Mouse (Mus musculus) heart, embryonic 10.5 days (tissue): ENCODE results near the gene Nphp1. TPM values are rescaled to one million over a fixed set of nuclear protein-coding genes. Genes with fewer than 3 reads are reported as not detected.

Experiments used
- DNase-seq: peaks from one replicate; pipeline ENCODE4 v3.0.0-alpha.2; 2017; ENCODE audit warnings: low spot score
- H3K27ac ChIP-seq: fragments of 300-500 bp; sonication (generic); 2 replicates; pipeline ENCODE4 v1.5.1; 2016; ENCODE audit warnings: mild to moderate bottlenecking
- H3K27me3 ChIP-seq: fragments of 300-500 bp; sonication (generic); 2 replicates; pipeline ENCODE4 v1.6.1; 2016; ENCODE audit warnings: mild to moderate bottlenecking; ENCODE audit not compliant: poor library complexity, insufficient read depth, severe bottlenecking
- H3K36me3 ChIP-seq: fragments of 300-500 bp; sonication (generic); 2 replicates; pipeline ENCODE4 v1.6.1; 2016; ENCODE audit warnings: mild to moderate bottlenecking, moderate library complexity
- H3K4me1 ChIP-seq: fragments of 300-500 bp; sonication (generic); 2 replicates; pipeline ENCODE4 v1.6.1; 2016; ENCODE audit warnings: mild to moderate bottlenecking
- H3K4me3 ChIP-seq: fragments of 300-500 bp; sonication (generic); 2 replicates; pipeline ENCODE4 v1.5.1; 2016; ENCODE audit warnings: mild to moderate bottlenecking, moderate library complexity
- H3K9me3 ChIP-seq: fragments of 300-500 bp; sonication (generic); 2 replicates; pipeline ENCODE4 v1.6.1; 2016; ENCODE audit warnings: mild to moderate bottlenecking, moderate library complexity
- WGBS: fragments of 180-500 bp; shearing (Covaris S2); methylation state at CpG from one replicate; pipeline ENCODE4 v1.1.7; 2016; 5-methylcytosine and 5-hydroxymethylcytosine counted together
- polyA plus RNA-seq: library from polyadenylated mRNA; unstranded; fragments of >200 nt; fragmentation: Nextera tagmentation; extraction: Ambion mirVana; gene quantifications from 2 replicates; pipeline ENCODE4 v1.2.1, GENCODE M21; 2016

Gene Nphp1
- polyA plus RNA-seq, 1 experiment from 2014 or later: 20.5 TPM

DNA sequence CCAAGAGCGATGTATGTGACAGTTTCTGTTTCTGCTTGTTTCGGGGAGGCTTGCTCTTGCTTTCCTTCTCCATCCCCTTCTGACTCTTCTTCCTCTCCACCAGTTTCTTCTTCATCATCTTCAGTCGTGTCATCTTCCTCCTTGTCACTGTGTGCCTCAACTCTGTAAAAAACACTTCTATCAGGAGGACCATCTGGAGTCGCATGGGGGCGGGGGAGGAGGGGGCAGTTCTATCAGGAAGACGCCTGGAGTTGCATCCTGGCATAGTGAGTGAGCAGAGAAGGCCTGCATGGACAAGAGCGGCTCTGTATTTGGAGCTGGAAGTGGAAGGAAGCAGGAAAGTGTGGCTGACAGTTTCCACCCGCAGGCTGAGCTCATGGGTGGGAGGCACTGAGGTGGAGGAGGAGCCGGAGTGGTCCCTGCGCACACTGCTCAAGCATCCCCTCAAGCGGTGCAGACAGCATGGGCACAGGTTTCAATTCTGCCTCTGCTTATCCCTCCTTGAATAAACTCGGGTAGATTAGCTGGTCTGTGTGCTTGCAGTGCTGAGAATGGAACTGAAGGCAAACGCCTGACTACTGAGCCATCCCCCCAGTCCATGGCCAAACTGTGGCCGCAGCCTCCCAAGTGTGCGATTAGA, 14.6 kb downstream of the Nphp1 start:
- Histone ChIP-seq H3K27ac (peak overlapping the region; percentile 30; the same call in 1 of the 2 replicates), H3K9me3 (no peaks in the 10 kb centered on the region), H3K36me3 (peaks cover 23% of the 10 kb centered on the region), H3K27me3 (no peaks in the 10 kb centered on the region), H3K4me1 (peaks cover 5% of the 10 kb centered on the region), H3K4me3 (no peak overlapping the region)
- 47% methylated on average over 15 of the region's 15 CpGs for WGBS
- DNase-seq: no peak

DNA sequence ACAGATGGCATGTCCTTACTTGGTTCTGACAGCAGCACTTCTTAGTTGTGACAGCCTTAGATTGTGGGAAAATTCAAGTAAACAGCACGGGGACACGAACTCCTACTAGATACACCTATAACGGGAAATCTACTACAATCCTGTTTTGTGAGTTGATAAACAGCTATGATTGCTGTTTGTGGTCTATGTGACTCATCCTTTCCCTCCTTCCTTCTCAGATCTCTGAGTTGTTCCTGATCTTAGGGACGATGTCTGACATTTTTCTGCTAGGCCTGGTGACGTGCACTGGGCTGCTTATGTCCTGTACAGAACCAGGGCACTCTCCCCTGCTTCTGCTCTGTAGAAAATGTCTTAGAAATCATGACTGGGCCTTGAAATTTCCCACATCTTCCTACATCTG, 27.1 kb downstream of the Nphp1 start:
- peaks cover 13% of the 10 kb centered on the region; the same call in 1 of the 2 replicates for H3K36me3 ChIP-seq
- no peaks in the 10 kb centered on the region for H3K9me3 ChIP-seq
- DNase-seq: no peak
- H3K27ac ChIP-seq: no peak overlapping the region
- peaks cover 25% of the 10 kb centered on the region; the same call in 1 of the 2 replicates for H3K4me1 ChIP-seq
- H3K27me3 ChIP-seq: no peaks in the 10 kb centered on the region
- 62% methylated on average over 5 of the region's 5 CpGs for WGBS
- no peak overlapping the region for H3K4me3 ChIP-seq

DNA sequence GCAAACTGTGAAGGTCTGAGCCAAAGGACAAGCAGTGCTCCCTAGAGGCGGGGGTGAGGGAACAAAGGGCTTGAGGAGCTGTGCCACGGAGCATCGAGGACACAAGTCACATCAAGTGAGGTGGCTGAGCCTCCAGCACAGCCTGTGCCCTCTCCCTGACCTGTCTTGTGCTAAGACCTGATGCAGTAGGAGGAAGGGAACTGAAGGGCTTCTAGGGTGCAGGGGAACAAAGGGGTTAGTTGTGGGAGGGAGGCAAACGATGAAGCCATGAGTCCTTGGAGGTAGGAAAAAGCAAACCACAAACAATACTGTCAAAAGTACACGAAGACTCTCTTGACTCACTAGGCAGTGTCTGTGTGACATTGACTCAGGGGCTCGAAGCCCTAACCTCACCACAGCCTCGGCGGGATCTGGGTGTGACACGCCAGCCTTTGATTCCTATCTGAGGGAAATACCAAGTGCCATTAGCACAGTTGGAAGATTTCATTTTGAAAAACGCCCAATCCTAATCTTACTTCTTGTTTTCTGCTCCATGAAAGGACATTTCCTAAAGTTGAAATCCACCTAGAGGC, 28.2 kb downstream of the Nphp1 start:
- DNase-seq: no peak
- Histone ChIP-seq H3K4me1 (peaks cover 25% of the 10 kb centered on the region; the same call in 1 of the 2 replicates), H3K27me3 (no peaks in the 10 kb centered on the region), H3K9me3 (no peaks in the 10 kb centered on the region), H3K36me3 (peaks cover 17% of the 10 kb centered on the region), H3K4me3 (no peak overlapping the region), H3K27ac (no peak overlapping the region)
- WGBS: 64% methylated on average over 10 of the region's 10 CpGs

- H3K4me3 ChIP-seq: no peak overlapping the region
- no peaks in the 10 kb centered on the region for H3K27me3 ChIP-seq
- H3K4me1 ChIP-seq: peaks cover 25% of the 10 kb centered on the region; the same call in 1 of the 2 replicates
- H3K27ac ChIP-seq: no peak overlapping the region
- 85% methylated on average over 6 of the region's 6 CpGs for WGBS
- DNase-seq: no peak
- peaks cover 13% of the 10 kb centered on the region for H3K36me3 ChIP-seq
- H3K9me3 ChIP-seq: no peaks in the 10 kb centered on the region
These were observed 28.7 kb downstream of the Nphp1 start for GRCm38 (mm10) chr2:127760014-127760413.

DNA sequence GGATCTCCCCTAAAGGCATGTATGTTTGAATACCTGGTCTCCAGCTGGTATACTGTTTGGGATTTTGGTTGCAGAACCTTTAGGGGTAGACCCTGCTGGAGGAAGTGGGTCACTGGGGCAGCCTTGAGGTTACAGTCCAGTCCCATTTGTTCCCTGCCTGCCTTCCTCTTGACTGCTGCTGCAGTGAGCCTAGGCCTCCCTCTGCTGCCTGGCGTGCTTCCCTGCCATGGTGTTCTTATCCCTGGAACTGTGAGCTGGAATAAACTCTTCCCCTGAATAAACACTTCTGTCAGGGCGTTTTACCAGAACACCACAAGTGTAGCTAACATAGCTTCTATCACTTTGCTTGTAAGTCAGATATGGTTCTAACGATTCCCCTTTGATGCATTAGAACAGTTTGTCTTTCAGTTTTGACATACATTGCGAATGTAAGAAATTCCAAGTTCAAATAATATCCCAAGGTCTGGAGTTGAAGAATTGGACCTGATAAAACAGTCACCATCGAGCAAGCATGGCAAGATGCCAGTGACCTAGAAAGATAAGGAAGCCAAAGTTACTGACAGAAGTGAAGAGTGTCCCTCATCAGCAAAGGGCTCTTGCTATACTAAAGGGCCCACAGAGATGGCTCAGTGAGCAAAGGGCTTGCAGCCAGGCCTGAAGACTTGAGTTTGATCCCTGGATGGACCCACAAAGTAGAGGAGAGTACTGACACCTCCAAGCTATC, 29.4 kb downstream of the Nphp1 start:
- no peak overlapping the region for H3K27ac ChIP-seq
- no peak for DNase-seq
- H3K36me3 ChIP-seq: peaks cover 13% of the 10 kb centered on the region
- 55% methylated on average over 5 of the region's 5 CpGs for WGBS
- H3K9me3 ChIP-seq: no peaks in the 10 kb centered on the region
- peaks cover 26% of the 10 kb centered on the region for H3K4me1 ChIP-seq
- no peak overlapping the region for H3K4me3 ChIP-seq
- H3K27me3 ChIP-seq: no peaks in the 10 kb centered on the region

GRCm38 (mm10) chr2:127757171-127757570, 31.5 kb downstream of the Nphp1 start:
- H3K9me3 ChIP-seq: no peaks in the 10 kb centered on the region
- no peaks in the 10 kb centered on the region for H3K27me3 ChIP-seq
- peaks cover 7% of the 10 kb centered on the region; the same call in 1 of the 2 replicates for H3K36me3 ChIP-seq
- no peak overlapping the region for H3K4me3 ChIP-seq
- H3K4me1 ChIP-seq: peaks cover 29% of the 10 kb centered on the region
- DNase-seq: no peak
- H3K27ac ChIP-seq: no peak overlapping the region
- WGBS: 26% methylated on average over 8 of the region's 8 CpGs

DNA sequence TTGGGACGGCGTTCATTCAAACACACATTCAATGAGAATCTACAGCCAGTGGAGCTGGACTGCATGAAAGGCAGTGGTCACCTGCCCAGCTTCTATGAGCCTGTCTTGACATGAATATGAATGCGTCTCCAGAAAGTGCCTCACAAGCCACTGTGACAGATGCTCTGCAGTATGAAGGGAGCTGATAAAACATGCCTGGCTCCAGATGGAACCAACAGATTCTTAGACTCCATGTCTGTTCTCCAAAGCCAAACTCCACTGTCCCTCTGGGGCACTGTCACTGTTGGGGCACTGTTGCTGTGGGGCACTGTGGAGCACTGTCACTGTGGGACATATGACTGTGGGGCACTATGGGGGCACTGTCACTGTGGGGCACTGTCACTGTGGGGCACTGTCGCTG, 34.6 kb downstream of the Nphp1 start:
- Histone ChIP-seq H3K27me3 (no peaks in the 10 kb centered on the region), H3K4me1 (peaks cover 16% of the 10 kb centered on the region), H3K9me3 (no peaks in the 10 kb centered on the region), H3K27ac (no peak overlapping the region), H3K36me3 (peaks cover 4% of the 10 kb centered on the region; the same call in 1 of the 2 replicates), H3K4me3 (no peak overlapping the region)
- 89% methylated on average over 4 of the region's 4 CpGs for WGBS
- DNase-seq: no peak

- no peaks in the 10 kb centered on the region for H3K9me3 ChIP-seq
- H3K4me1 ChIP-seq: peaks cover 4% of the 10 kb centered on the region; the same call in 1 of the 2 replicates
- no peaks in the 10 kb centered on the region for H3K27me3 ChIP-seq
- H3K4me3 ChIP-seq: no peak overlapping the region
- WGBS: 63% methylated on average over 11 of the region's 11 CpGs
- H3K36me3 ChIP-seq: peaks cover 4% of the 10 kb centered on the region; the same call in 1 of the 2 replicates
- DNase-seq: no peak
- no peak overlapping the region for H3K27ac ChIP-seq
These were observed 36.7 kb downstream of the Nphp1 start for GRCm38 (mm10) chr2:127751849-127752610.

GRCm38 (mm10) chr2:127749376-127749775, 39.3 kb downstream of the Nphp1 start:
- Histone ChIP-seq H3K4me1 (peaks cover 5% of the 10 kb centered on the region; the same call in 1 of the 2 replicates), H3K27me3 (no peaks in the 10 kb centered on the region)
- WGBS: 77% methylated on average over 1 of the region's 1 CpGs

DNA sequence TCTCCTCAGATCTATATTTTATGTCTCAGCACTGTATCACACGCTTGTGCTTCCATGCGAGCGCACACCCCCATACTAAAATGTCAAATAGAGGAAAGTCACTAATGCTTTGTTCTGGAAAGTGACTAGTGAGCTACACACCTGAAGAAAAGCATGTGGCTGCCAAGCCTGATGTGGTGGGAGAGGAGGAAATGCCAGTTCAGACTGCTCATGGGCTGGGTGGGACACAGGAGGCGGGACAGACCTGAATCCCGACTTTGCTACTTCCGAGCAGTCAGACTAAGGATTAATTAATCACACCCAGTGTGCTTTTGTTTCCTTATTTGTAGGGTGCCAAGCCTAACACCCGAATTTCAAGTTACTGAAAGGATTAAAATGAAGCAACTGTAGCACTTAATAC, 40.4 kb downstream of the Nphp1 start:
- 74% methylated on average over 7 of the region's 7 CpGs for WGBS
- no peaks in the 10 kb centered on the region for H3K9me3 ChIP-seq
- H3K27me3 ChIP-seq: no peaks in the 10 kb centered on the region
- DNase-seq: no peak
- no peak overlapping the region for H3K27ac ChIP-seq
- no peaks in the 10 kb centered on the region for H3K36me3 ChIP-seq
- 0 out of 2 replicates have a peak, but pooled peaks cover 6% of the 10 kb centered on the region for H3K4me1 ChIP-seq
- H3K4me3 ChIP-seq: no peak overlapping the region

More at GRCm38 (mm10) chr2:127749376-127749775, 39.3 kb downstream of the Nphp1 start:
- H3K36me3 ChIP-seq: no peaks in the 10 kb centered on the region
- H3K27ac ChIP-seq: no peak overlapping the region
- no peak for DNase-seq
- H3K9me3 ChIP-seq: no peaks in the 10 kb centered on the region
- no peak overlapping the region for H3K4me3 ChIP-seq

DNA sequence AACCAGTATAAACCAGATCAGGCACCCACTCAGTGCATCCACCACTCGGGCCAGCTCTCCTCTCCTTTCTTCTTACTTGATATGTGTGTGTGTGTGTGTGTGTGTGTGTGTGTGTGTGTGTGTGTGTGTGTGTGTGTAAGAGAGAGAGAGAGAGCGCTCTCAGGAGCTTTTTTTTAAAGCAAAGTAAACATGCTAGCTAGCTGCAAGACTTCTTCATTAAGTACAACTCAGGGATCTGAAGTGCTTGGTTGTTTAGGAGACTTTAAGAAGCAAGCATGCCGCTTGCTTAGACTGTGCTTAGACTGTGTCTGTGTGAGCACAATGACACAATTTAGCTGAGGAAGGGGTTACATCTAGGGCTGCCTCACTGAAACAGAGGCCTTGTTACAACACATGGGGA, 46.1 kb downstream of the Nphp1 start:
- Histone ChIP-seq H3K27ac (no peak overlapping the region), H3K4me1 (0 out of 2 replicates have a peak, but pooled peaks cover 6% of the 10 kb centered on the region), H3K36me3 (no peaks in the 10 kb centered on the region), H3K27me3 (no peaks in the 10 kb centered on the region), H3K4me3 (no peak overlapping the region), H3K9me3 (no peaks in the 10 kb centered on the region)
- DNase-seq: no peak
- WGBS: 77% methylated on average over 3 of the region's 3 CpGs

- no peak overlapping the region for H3K4me3 ChIP-seq
- 0 out of 2 replicates have a peak, but pooled peaks cover 6% of the 10 kb centered on the region for H3K4me1 ChIP-seq
- no peak for DNase-seq
- H3K27ac ChIP-seq: no peak overlapping the region
- H3K36me3 ChIP-seq: no peaks in the 10 kb centered on the region
- WGBS: 77% methylated on average over 9 of the region's 9 CpGs
- H3K9me3 ChIP-seq: no peaks in the 10 kb centered on the region
- H3K27me3 ChIP-seq: no peaks in the 10 kb centered on the region
These were observed 47.8 kb downstream of the Nphp1 start for GRCm38 (mm10) chr2:127740756-127741519.
